Mouse (Mus musculus) c-Kit-positive CD71-negative TER-119-negative erythroid progenitor cells, embryonic 14.5 days (primary cell): ENCODE results near the gene Foxa1.

Source experiments
- DNase-seq: peaks from one replicate; pipeline ENCODE4 v3.0.0-alpha.2; 2013; ENCODE audit warnings: low read depth

The Foxa1 gene

DNA sequence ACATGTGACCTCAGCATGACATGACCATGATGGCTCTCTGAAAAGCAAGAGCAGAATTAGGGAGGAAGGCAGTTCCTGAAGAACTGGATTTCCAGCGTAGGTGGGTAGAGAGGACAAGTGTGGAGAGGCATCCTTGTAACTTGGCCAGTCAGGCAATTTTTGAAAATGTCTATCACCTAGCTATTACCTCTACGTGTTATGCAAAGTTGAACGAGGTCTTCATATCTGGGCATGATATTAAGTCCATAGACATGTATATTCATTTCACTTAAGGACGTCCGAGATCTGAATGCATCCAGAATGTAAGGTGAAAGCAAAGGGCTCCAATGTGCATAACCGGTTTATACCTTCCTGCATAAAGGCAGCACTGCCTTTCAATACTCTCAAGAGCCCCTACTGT, 5.6 kb downstream of the Foxa1 start:
- DNase-seq = no peak

DNA sequence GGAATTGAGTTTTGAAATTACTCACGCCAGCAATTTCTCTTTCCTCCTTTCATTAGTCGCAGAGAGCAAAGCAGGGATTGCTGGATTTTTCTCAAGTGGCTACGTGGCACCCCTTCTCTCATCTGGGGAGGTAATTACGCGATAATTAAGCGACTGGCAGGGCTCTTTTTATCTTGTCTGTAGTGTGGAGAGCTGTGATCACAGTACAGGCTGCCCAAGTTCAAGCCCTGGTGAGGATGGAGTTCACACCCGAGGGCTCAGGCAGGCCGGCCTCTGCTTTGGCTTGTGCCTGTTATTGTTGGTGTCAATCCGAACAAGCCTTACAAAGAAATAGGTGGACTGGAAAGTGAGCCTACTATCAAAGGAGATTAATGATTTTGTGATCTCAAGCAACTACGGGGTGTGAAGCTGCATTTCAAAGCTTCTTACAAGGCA, 7.1 kb downstream of the Foxa1 start:
- DNase-seq = no peak

DNA sequence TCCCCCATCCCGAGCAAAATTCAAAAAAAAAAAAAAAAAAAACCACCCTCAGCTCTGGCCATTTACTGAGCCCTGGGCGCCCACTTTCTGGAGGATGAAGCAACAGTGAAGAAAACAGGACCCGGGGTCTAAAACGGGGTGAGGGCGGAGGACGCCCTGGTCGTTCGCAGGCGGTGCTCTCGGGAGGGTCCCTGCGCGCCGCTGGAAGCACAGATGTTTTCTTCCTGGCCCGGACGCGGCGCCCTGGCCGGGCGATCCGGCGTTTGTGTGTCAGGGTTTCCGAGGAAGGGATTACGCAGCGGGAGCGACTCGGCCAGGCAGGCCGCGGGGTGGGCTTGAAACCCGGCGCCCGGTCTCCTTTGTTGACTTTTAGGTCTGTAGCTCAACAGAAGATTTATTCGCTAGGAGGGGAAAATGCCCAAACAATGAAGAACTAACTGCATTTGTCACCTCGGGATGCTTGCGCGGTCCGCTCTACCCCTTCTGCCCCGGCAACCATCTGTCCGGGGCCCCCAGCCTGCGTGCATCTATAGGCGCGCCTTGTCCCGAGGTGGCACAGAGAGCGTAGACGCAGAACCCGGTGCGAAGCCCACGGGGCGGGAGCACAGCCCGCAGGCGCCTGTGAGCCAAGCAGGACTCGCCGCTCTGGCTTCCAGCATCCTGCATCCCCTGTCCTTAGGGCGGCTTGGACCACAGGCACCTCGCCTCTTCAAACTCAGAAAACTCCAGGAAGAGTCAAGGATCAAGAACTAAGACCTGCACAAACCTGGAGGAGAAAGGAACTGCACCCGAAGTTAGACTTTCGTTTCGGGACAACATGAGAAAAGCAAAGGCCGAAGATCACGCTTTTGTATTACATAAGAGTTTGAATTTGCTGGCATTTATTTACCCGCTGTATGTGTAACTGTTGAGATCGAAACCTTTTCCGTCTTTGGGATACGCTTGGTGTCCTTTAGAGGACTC, 7.8 kb downstream of the Foxa1 start:
- no peak for DNase-seq

DNA sequence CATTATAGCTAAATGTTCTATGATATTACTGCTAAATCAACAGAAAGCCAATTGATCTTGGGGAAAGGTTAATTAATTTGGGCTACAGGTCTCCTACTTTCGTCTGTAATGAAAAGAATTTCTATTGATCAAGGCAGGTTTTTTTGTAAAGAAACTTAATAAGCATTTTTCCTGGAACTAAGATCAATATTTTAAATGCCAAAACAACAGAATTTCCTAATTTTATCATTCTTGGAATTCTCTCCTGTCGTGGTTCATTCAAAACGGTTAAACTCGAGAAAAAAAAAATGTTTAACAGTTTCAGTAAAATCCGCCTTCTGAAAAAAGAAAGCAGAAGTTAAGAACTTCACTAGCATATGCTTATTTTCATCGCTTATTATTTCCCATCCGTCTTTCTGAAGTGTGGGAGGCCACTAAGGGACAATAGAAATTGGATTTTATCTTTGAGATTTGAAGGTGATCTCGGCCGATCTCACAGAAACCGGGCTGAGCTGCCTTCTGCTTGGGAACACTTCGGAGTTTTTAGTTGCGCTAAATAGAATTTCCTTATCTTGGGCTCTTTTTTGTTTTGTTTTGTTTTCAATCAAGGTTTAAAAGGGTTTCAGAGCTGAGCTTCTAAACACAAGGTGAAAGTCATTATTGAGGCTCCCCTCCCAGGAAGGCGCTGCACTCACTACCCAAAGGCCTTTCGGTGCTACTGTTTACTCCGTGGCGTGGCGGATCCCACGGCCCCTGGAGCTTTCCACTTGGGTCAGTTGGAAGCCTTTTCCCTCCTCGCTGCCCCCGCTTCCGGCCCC, 8.7 kb downstream of the Foxa1 start:
- DNase-seq = no peak

DNA sequence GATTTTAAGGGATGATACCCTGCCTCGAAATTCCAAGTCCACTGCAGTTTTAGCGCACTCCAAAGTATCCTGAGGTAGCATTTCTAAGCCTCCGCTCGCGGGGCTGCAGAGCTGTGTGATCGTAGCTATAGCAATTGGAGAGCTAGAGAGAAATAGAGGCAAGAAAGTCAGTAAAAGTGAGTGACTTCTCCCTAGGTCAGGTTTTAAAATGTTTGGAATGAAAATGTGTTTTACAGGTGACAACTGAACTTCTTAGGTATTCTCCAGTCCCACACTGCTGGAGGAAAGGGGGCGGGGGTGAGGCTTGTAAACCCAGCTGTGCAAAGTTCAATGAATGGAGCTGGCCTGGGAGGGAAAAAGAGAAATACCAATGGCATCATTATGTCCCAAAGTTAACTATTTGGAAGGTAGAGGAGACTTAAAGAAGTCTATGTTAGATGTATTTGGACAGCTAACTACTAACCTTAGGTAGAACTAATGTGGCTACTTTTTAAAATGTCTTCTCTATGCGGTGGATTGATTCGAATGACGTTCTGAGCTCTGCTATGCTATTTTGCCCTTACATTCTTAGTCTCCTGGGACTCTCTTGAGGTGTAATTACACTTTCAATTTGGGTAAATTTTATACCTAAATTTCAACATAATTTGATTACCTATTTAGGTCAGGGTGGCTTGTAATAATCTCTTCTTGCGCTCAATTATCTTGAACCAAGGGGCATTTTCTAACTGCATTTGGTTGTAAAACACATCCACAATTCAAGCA, 9.6 kb downstream of the Foxa1 start:
- no peak for DNase-seq

DNA sequence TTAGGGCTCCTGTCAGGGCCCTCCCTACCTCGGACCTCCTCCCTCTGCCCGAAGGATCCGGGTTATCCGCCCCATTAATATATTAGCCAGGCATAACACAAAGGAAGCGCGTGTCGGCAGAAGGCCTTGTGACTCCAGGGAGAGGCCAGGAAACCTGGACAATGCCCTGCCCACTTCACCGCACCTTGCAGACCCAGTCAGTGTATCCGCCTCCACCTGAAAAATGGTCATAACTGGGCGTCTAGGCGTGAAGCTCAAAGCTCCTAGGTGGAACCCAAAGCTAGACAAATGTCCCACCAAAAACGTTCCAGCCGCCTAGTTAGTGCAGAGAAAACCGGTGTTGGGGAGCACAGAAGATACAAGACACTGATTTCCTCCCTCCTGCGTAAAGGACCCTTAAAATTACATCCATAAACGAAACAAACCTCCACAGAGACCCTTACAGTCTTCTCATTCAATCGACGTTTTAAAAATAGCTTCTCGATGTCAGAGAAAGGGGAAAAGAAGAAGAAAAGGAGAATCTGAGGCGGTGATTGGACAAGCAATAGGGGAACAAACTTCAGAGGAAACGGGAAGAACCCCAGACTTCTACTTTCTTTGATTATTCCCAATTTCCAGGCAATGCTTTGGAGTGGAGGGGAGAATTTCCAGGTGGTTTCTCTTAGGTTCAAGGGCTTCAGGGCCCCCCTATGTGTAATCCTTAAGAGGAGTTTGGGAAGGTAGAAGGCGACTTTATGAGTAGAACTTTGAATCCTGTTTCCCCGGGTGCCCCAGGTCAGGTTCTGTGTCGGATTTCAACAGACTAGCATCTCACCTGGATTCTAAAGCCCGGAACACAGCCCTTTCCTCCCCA, 10.4 kb downstream of the Foxa1 start:
- no peak for DNase-seq

DNA sequence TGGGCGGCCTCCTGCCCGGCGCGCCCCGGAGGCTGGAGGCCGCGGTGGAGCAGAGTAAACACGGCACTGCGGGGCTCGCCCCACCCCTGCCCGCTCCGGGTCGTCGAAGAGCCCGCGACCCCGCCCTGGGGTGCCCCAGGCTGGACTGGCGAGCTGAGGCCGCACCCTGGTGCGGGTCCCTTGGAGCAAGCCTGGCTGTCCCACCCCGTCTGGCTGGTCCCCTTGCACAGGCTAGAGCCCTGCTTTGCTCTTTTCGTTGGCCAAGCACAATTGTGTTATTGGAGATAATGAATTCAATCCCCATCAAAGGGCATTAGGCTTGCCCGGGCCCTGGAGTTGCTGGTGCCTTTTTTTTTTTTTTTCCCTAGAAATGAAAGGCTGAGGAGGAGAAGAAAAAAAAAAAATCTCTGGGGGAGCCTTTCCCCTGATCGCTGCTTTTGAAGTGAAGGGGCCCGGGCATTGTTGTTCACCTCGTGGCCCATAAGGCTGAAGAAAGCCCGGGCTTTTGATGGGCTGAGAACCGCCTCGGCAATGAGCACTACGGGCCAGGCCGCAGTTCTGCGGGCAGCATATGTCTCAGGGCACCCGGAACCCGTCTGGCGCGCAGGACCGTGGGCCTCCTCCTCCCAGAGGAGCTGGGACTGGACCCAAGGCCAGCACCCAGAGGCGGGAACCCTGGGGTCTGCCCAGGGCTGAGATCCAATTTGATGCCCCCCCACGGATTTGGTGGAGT, 11.7 kb downstream of the Foxa1 start:
- no peak for DNase-seq

DNA sequence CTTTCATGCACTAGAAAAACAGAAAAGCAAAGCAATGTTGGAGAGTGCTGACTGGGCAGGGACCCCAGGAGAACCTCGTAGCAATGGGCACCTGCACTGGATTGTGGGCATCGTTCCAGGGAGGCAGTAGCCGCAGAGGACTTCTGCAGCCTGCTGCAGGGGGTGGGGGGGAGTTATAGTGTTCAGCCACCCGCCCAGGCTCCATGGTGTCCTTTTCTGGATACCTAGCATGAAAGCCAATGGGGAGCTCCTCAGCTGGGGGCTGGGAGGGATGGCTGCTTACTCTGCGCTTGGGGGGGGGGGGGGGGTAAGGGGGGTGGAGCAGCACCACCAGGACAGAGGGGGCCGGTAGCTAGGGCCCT, 12.2 kb downstream of the Foxa1 start:
- DNase-seq = no peak

DNA sequence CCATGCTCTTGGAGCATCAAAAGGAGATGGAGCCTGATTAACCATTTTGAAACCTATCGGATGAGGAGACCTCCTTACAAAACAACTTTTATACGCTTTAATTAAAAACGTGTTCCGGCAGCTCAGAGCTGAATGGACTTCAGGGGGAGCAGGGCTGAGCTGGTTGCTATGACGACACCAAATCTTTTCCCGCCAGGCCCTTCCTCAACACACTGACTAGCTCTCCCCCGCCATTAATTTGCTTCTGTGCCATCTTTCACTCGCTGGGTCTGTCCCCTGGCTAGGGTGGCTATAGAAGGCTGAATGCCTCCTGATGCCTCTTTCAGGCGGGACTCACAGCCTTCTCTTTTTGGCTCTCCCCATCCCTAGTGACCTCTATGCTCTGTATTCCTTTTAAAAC, 16.2 kb downstream of the Foxa1 start:
- DNase-seq = no peak

DNA sequence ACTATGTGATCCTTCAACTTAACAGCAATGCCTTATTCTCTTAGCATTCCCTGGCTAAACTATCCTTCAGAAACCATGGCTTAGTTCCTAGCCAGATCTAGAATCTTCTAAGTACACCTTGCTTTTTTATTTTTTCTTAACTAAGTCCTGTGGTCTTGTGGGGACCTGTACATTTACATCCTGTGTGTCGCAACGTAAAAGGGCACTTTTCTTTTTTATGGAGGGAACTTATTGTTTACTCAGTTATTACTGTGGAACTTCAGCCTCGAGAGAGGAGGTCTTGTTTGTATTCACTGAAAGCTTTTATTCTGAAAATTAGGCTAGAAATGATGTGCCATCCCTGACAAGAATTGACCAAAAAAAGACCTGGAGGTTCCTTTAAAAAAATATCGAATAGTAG, 18.4 kb downstream of the Foxa1 start:
- DNase-seq = no peak

DNA sequence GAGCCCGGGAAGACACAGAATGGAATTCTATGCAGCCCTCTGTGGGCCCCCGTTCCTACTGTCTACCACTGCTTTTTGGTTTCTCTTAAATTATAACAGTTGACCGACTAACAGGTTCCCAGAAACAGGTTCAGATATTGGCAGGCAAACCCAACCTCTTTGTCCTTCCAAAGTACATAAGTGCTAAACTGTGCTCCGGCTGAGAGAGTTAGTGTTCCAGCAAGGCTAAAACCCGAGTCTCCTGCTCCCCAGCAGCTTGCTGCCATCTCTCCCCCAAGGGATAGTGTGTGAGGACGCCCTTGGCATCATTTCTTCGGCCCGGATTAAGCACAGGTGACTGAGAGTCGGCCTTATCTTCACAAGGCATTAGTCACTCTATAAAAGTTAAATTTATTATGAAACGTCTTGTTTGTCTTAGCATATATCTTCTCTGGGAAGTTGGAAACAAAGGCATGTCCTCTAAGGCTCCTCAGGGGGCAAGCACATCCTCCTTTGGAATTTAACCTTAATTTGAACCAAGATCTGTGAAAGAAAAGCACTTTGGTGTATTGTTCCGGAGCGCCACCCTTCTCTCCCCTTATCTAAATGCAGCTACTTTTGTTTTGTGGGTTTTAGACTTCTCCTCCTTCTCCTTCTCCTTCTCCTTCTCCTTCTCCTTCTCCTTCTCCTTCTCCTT, 30.9 kb downstream of the Foxa1 start:
- no peak for DNase-seq

DNA sequence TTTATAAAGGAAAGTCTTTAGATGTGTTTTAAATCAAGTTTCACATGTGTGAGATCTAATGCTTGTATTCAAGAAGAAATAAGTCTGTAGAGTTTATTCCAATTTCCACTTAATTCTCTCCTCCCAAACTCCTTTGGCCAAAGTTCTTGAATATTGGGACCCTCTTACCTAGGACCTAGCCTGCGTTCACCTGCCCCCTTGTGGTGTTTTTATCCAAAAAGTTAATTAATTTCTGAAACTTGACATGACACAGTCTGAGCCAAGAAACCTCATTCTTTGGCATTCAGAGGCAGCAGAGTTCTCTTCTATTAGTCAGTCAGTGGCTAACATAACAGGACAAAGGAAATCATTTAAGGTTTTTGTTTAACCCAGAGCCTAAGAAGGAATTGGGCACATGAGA, 32.2 kb downstream of the Foxa1 start:
- DNase-seq = no peak

DNA sequence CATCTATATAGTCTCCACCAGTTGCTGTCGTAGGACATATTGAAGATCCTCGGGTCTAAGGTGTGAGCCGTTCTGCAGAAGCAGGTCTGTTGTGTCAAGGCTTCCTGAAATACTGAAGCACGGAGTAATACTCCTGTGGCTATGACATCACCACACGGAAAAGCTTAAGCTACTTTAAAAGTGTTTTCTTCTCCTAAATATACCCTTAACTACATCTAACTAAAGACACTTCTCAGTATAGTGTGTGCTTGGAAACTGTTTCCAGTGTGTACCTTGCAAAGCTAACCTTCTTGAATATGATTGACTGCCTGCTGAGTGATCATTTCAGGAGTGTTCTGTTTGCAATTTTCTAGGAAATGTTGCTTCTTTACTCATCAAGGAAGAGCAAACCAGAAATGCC, 35.2 kb downstream of the Foxa1 start:
- no peak for DNase-seq

DNA sequence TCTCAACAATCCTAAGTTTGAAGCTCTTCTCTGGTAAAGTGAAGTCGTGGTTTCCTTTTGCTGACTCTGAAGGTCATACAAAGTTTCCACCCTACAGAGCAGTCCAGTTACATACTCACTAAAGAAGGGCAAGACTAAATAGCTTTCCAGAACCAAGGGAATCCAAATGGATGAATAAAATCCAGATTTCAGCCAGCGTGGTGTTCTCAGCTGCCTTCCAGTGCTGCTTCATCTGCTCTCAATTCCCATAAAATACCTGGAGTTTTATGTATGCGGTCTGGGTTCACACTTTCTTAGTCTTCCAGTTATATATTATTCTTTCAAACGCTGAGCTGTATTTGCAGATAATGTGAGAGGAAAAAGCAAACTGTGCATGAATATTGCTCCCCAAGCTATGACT, 35.6 kb downstream of the Foxa1 start:
- no peak for DNase-seq

DNA sequence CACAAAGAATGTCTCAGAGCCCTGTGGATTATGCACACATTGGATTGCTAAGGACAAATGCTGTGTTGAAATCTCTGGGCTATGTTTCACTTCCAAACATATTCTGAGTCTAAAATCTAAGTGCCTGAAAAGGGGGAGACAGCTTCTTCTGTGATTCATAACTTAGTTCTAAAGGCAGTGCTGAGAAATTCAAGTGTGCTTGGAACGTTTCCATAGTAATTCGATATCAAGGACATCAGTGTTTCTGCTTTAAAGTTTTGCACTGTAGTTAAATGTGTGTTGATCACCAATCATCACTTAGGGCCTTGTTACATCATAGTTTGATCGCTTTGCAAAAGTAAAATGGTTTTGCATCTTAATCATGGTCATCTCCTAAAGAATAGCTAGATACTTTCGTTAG, 37.0 kb downstream of the Foxa1 start:
- DNase-seq = no peak

DNA sequence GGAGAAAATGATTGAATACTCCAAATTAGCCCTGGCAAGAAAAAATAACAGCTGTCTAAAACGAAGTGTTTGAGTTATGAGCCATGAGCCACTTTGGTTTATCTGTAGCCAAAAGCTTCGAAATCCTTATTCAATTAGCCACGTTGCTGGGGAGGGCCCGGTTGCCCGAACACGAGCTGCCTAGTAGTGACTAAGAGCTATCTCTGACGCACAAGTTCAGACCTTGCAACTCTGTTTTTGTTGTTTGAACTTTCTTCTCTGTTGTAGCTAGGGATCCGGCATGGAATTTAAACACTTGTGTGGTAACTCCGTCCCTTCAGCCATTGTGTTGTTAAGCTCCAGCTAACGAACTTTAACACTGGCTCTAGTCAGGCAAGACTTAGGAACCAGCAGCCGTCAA, 37.8 kb downstream of the Foxa1 start:
- DNase-seq = no peak

DNA sequence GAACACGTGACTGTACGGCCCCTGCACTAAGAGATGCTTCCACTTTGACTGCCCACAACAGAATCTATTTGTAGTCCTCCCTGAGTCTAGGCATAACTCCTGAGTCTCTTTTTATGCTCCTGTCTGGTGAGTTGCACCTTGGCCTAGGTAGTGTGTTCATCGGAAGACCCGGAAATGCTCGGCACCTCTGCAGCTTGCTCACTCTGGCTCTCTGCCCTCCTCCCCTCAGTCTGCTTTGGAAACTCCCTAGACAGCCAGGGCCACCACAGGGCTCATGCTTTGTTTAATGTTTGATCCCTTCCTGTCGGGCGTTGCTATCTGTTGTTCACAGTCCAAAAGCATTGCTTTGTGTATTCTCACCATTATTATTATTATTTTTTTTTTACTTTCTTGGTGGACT, 41.4 kb downstream of the Foxa1 start:
- no peak for DNase-seq

DNA sequence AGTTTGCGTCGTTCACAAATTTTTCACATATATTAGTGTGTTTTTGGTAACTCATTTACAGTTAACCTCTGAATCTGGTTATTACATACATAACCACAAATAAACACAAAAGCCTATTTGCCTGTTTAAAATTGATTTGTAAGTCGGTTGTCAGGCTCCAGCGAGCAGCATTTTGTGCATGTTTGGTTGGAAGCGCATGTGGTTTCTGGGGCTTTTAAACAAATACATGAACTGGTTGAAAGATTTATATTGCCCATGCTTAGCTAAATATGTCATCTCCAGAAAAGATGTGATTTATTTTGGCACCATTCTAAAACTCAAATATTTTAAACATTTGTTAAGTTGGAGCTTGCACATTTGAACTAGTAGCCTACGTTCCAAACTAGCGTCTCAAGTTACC, 46.5 kb downstream of the Foxa1 start:
- DNase-seq = no peak

DNA sequence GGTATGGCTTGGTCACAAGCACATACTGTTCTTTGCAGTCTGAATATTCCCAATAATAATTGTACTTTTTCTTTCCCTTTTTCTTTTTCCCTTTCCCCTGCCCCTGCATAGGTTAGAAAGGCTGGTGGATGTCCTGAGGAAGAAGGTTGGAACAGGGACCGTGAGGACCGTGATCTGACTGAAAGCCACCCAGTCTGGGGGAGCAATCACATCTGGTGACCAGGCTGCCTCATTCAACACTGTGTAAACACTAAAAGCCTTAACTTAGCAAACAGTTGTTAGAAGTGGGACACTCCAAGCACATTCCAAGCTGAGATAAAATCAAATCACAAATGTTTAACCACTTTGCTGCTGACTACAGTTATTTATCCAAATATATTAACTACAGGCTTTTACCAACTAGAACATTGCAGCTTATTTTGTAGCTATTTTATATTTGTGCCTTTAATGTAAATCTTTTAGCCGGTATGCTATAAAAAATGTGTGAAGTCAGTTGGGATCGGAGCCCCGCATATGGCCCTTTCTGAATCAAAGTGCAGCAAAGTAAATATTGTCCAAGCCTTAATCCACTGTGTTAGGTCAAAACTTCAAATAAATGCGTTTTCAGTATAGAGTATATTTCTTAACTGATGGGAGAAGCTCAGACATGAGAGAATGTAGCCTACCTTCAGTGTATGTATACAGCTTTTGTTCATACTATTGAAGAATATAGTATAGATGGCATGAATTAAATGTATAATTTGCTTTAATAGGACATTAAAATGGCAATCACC, 50.2 kb downstream of the Foxa1 start:
- no peak for DNase-seq
